Mouse (Mus musculus) limb, embryonic 14.5 days (tissue): ENCODE data around the gene Gas2. TPM values are rescaled to one million over a fixed set of nuclear protein-coding genes. Genes with fewer than 3 reads are reported as not detected.

Experiments
- ATAC-seq: fragments of 200-750 bp; cut with Nextera tagmentation; 2 replicates; pipeline ENCODE4 v1.8.0; 2017; ENCODE audit warnings: low read depth, moderate number of reproducible peaks, moderate TSS enrichment; ENCODE audit not compliant: low FRiP score
- DNase-seq: peaks from one replicate; pipeline ENCODE4 v3.0.0-alpha.2; 2015; ENCODE audit warnings: low spot score
- H3K27ac ChIP-seq: fragments of 300-500 bp; sonication (generic); replicated peaks from 2 replicates; pipeline ENCODE4 v1.5.1; 2014; ENCODE audit warnings: low read depth, mild to moderate bottlenecking, low read length, moderate library complexity, mixed read lengths
- H3K27me3 ChIP-seq: fragments of 300-500 bp; sonication (generic); 2 replicates; pipeline ENCODE4 v1.6.1; 2014; ENCODE audit warnings: low read length, mixed read lengths; ENCODE audit not compliant: control insufficient read depth, insufficient read depth
- H3K36me3 ChIP-seq: fragments of 300-500 bp; sonication (generic); 2 replicates; pipeline ENCODE4 v1.6.1; 2014; ENCODE audit warnings: mild to moderate bottlenecking, low read length, moderate library complexity, mixed read lengths; ENCODE audit not compliant: control insufficient read depth, insufficient read depth
- H3K4me1 ChIP-seq: fragments of 300-500 bp; sonication (generic); 2 replicates; pipeline ENCODE4 v1.6.1; 2014; ENCODE audit warnings: antibody characterized with exemption, low read length, mixed read lengths; ENCODE audit not compliant: control insufficient read depth, insufficient read depth
- H3K4me2 ChIP-seq: fragments of 300-500 bp; sonication (generic); replicated peaks from 2 replicates; pipeline ENCODE4 v1.6.1; 2014; ENCODE audit warnings: low read depth, mild to moderate bottlenecking, low read length, moderate library complexity; ENCODE audit not compliant: severe bottlenecking
- H3K4me3 ChIP-seq: fragments of 300-500 bp; sonication (generic); replicated peaks from 2 replicates; pipeline ENCODE4 v1.5.1; 2014; ENCODE audit warnings: low read length
- H3K9ac ChIP-seq: fragments of 300-500 bp; sonication (generic); 2 replicates; pipeline ENCODE4 v1.6.1; 2014; ENCODE audit warnings: mild to moderate bottlenecking, low read depth, low read length, moderate library complexity; ENCODE audit not compliant: severe bottlenecking
- H3K9me3 ChIP-seq: fragments of 300-500 bp; sonication (generic); 2 replicates; pipeline ENCODE4 v1.6.1; 2016; ENCODE audit warnings: low read length; ENCODE audit not compliant: control insufficient read depth
- POLR2A ChIP-seq: fragments of 200-500 bp; IDR thresholded peaks from 2 replicates; pipeline ENCODE4 v1.8.0; 2012; ENCODE audit warnings: inconsistent platforms, mild to moderate bottlenecking, moderate library complexity, borderline replicate concordance; ENCODE audit not compliant: insufficient read depth, insufficient read length; ENCODE audit errors: extremely low read depth
- WGBS: fragments of 180-500 bp; shearing (Covaris S2); extraction: QIAGEN DNeasy Blood & Tissue Kit; methylation state at CpG from one replicate; pipeline ENCODE4 v1.1.7; 2014; 5-methylcytosine and 5-hydroxymethylcytosine counted together
- polyA plus RNA-seq, 2 experiments: library from polyadenylated mRNA; depleted of rRNA in 1 of 2; stranded (reverse) in 1 of 2; unstranded in 1 of 2; fragments of >200 nt; fragmentation: Nextera tagmentation in 1 of 2; extraction: Ambion mirVana in 1 of 2; gene quantifications; 2 replicates each; pipeline versions ENCODE4 v1.2.1 to v1.2.3; 2012 to 2014

Gas2 gene
- polyA plus RNA-seq (2012; rRNA removed): 171 and 178 TPM in 2 replicates
- polyA plus RNA-seq (2014; fragmentation: Nextera tagmentation; extraction: Ambion mirVana): 211 and 255 TPM in 2 replicates

DNA sequence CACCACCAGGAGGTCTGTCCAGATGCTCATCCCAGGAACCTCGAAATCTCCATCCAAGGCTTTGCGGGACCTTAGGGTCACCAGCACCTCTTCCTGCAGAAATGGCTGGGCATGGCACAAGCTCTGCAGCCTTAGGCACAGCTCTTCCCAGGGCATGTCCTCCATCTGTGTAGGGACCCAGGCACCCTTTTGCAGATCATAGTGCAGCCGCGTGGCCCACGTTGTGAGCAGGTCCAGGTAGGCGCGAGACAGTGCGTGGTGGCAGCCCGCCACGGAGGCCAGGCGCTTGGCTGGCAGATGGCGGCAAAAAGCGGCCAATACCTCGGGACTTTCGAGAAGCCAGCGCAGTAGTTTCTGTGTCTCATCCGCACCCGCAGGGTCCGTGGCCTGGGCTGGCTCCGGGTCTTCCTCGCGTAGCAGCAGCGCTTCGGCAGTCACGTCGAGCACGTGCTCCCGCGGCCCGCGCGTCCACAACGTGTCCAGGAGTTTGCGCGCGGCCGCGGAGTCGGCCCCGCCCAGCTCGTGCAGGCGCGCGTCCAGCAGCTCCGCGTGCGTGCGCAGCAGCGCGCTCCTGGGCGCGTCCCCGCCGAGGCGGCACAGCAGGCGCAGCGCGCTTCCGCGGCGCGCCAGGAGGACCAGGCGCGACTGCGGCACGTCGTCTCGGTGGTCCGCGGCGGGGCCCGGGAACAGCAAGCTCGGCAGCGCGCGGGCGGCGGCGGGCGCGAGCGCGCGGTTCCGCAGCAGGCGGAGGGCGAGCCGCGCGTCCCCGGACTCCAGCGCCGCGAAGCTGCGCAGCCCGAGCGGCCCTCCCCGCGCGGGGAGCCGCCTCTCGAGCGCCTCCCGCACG is at the start of gene Gas2:
Gene Gas2, plus strand, starts transcription at position 766 of the 847 bp plus-strand sequence.
- H3K4me3 ChIP-seq: peak within 1 kb of the TSS; percentile 68
- no peaks in the 10 kb centered on the region for H3K27me3 ChIP-seq
- WGBS: 23% methylated on average over 32 of the region's 105 CpGs
- H3K36me3 ChIP-seq: peaks cover 11% of the 10 kb centered on the region
- H3K4me1 ChIP-seq: peaks cover 33% of the 10 kb centered on the region
- H3K27ac ChIP-seq: peak within 1 kb of the TSS; percentile 99
- peak; percentile 85 for ATAC-seq
- no peak for TF ChIP-seq POLR2A
- H3K9me3 ChIP-seq: no peaks in the 10 kb centered on the region
- peak; percentile 82 for DNase-seq
- peak within 1 kb of the TSS; percentile 95 for H3K9ac ChIP-seq
- peak within 1 kb of the TSS; percentile 85 for H3K4me2 ChIP-seq

GRCm38 (mm10) chr7:51815473-51816282 is 46.1 kb upstream of the Gas2 start:
- Histone ChIP-seq H3K36me3 (no peaks in the 10 kb centered on the region), H3K4me1 (no peaks in the 10 kb centered on the region), H3K27ac (0 out of 2 replicates have a peak overlapping the region, but pooled peaks have one; percentile 38), H3K27me3 (no peaks in the 10 kb centered on the region), H3K4me3 (no peak overlapping the region), H3K9me3 (no peaks in the 10 kb centered on the region), H3K9ac (no peak overlapping the region), H3K4me2 (no peak overlapping the region)
- peak; percentile 79 for ATAC-seq
- 42% methylated on average over 4 of the region's 4 CpGs for WGBS
- no peak for TF ChIP-seq POLR2A
- DNase-seq: peak; percentile 75

- DNase-seq (no peak), ATAC-seq (no peak)
- no peak overlapping the region for H3K9ac ChIP-seq
- H3K9me3 ChIP-seq: no peaks in the 10 kb centered on the region
- no peak for TF ChIP-seq POLR2A
- no peaks in the 10 kb centered on the region for H3K4me1 ChIP-seq
- 67% methylated on average over 3 of the region's 3 CpGs for WGBS
- no peak overlapping the region for H3K4me2 ChIP-seq
- H3K27me3 ChIP-seq: no peaks in the 10 kb centered on the region
- H3K36me3 ChIP-seq: no peaks in the 10 kb centered on the region
- no peak overlapping the region for H3K4me3 ChIP-seq
- H3K27ac ChIP-seq: no peak overlapping the region
Measured at GRCm38 (mm10) chr7:51816283-51816839, 45.5 kb upstream of the Gas2 start.

DNA sequence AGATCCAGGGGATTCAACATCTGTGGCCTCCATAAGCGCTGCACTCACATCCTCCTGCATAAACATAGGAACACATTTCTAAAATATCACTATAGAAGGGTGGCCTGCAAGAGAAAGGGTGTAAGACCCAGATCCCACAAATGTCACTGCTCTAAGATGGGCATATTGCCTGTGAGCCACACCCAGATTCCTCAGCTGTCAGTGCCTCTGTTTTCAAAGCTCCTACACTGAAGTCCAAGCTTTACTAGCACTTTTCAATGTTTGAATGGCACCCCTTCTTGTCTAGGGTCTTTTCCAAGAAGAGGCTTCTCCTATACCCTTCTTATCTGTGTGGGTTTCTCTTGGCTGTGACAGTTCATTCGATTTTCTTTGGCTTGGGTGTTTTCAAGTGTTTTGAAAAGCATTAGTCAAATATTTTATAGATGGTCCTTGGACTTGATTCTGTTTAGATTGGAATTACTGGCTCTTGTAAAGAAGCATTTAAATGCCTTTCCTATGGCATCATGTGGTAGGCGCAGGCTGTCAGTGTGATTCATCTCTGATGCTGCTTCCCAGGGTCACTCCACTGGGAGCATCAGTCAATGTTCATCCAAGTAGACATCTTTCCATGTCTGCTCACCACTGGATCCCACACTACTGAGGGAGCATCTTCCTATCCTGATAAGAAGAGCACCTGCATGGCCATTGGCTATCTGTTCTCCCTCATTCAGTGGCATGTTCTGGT is 43.4 kb upstream of the Gas2 start:
- H3K27me3 ChIP-seq: no peaks in the 10 kb centered on the region
- 66% methylated on average over 3 of the region's 3 CpGs for WGBS
- H3K4me2 ChIP-seq: no peak overlapping the region
- H3K4me3 ChIP-seq: no peak overlapping the region
- H3K9ac ChIP-seq: no peak overlapping the region
- H3K4me1 ChIP-seq: no peaks in the 10 kb centered on the region
- no peaks in the 10 kb centered on the region for H3K36me3 ChIP-seq
- no peak overlapping the region for H3K27ac ChIP-seq
- DNase-seq (no peak), ATAC-seq (no peak)
- H3K9me3 ChIP-seq: no peaks in the 10 kb centered on the region
- TF ChIP-seq POLR2A: no peak
